Mouse (Mus musculus): ENCODE measurements around the gene Zmiz1.

DNA sequence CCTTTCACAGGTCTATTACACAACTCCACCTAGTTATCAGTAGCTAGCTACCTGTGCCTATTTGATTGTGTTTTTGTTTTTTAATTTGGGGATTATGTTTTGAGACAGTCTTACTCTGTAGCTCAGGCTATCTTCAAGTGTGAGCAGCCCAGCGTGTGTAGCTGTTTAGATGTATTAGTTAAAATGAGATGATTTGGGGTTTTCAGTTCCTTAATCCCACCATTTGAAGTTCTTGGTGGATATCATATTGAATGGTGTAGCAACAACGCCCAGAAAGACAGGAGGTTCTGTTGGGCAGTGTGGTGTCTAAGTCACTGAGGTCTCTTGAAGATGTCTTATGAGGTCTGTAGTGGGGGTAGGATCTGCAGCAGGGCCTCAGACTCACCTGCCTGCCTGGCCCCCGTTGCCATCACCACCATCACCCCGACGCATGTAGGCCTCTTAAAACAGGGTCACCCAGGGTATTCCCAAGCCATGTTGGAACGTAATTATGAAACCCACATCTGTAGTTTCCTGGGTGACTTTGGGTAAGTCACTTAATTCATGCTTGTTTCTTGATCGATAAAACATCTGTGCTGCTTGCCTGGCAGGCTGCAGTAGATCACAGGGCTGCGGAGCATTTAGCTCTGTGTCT, 155.1 kb downstream of the Zmiz1 start:
- peak; percentile 21 for TF ChIP-seq POLR2AphosphoS2 (IDR thresholded peaks at IDR 0.05; ENCODE audit: insufficient read length, low read depth)
- TF ChIP-seq POLR2A (IDR thresholded peaks at IDR 0.05; ENCODE audit: insufficient read length, low read depth), result no peak
- no peak for TF ChIP-seq REST (IDR thresholded peaks at IDR 0.05; ENCODE audit: insufficient read depth, insufficient read length)
